Mouse (Mus musculus) Patski (cell line): ENCODE data around the gene A3galt2. TPM values are rescaled to one million over a fixed set of nuclear protein-coding genes. Genes with fewer than 3 reads are reported as not detected.

Source experiments
- ATAC-seq: fragments of 100-300 bp; one replicate; pipeline ENCODE4 v1.8.0; 2021
- CTCF ChIA-PET: fragments of 350-600 bp; sonication (Branson Sonifier 250); formaldehyde crosslinking; loops from one replicate; lab custom pipeline; 2022; ENCODE audit warnings: inconsistent platforms; lab: Charles Lee
- POLR2A ChIA-PET: fragments of 350-600 bp; sonication (Branson Sonifier 250); formaldehyde crosslinking; loops from one replicate; lab custom pipeline; 2022; ENCODE audit warnings: antibody characterized with exemption, inconsistent platforms; lab: Charles Lee
- DNase-seq: peaks from one replicate; pipeline ENCODE4 v3.0.0-alpha.2; 2011; ENCODE audit warnings: low read depth, low spot score
- H3K27me3 ChIP-seq: fragments of 371-371 bp; one replicate; pipeline ENCODE4 v1.5.1; 2021
- CTCF ChIP-seq: fragments of 100-300 bp; IDR thresholded peaks from one replicate; pipeline ENCODE4 v1.5.1; 2021
- in situ Hi-C: fragments of 300-500 bp; cut with MboI; formaldehyde crosslinking; loops from 3 replicates; pipeline ENCODE4 v1.11.1; 2018; ENCODE audit warnings: low pct_unique_long_range_greater_than_20kb, mixed read lengths
- polyA plus RNA-seq: library from polyadenylated mRNA; unstranded; gene quantifications from one replicate; pipeline ENCODE4 v1.2.3, GENCODE M21; 2021

The A3galt2 gene
- polyA plus RNA-seq, 1 experiment from 2014 or later = 0.04 TPM

GRCm38 (mm10) chr4:128712941-128713340, 42.2 kb upstream of the A3galt2 start:
- ChIA-PET POLR2A (interaction anchor here (0.7 kb wide), 1 partner anchor 129 kb away, joined by 4 read pairs; no protein-coding TSS in a partner anchor), CTCF (no interaction called here)
- in situ Hi-C loops = loop anchor here (5.0 kb wide), 3 partner anchors 64 to 144 kb away; partner anchors contain the start of gene Zscan20
- no peak for ATAC-seq
- no peak for TF ChIP-seq CTCF
- no peaks in the 10 kb centered on the region for H3K27me3 ChIP-seq
- DNase-seq = no peak

DNA sequence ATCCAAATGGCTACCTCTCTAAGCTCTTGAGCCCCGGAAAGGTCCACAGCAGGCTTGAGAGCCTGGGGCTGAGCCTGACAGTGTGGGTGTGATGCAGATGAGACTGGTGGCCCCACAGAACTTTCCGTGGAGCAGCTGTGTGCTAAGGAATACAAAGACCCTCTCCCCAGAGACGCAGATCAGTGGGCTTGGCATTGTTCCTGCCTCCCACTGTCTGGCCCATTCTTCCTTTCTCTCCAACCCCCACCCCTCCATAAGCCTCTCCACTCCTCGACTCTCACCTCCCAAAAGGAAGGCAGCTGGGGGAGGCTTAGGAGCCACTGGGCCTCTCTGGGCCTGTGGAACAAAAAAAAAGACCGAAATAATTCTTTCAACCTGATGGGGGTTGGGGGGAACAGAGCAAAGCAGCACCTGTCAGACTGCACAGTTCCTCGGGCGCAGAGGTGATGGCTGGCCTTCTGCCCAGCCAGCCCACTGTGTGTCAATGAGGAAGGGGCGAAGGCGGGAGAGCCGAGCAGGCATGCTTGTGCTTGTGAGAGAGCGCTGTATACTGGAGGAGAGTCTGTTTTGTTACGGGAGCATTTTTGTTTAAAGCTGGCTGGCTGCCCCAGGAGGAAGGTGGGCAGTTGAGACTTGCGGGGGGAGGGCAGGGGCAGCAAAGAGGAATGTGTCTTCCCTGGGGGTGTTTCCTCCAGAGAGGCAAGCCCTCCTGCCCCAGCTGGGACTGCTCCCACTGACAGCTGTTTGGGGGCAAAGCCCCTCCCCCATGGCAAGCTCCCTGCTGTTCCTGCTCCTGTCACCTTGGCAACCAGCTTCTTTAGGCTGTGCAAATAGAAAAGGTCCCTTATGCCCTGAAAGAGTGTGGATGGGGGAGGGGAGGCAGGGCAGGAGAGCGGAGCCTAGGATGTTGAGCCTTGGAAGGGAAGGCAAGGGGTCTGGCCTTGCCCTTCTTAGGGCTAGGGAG, 39.6 kb upstream of the A3galt2 start:
- POLR2A ChIA-PET = interaction anchor here (1.2 kb wide), 1 partner anchor 12 kb away, joined by 8 read pairs; no protein-coding TSS in a partner anchor
- DNase-seq (no peak), ATAC-seq (no peak)
- in situ Hi-C loops = no loop called here
- TF ChIP-seq CTCF = no peak
- H3K27me3 ChIP-seq = no peaks in the 10 kb centered on the region
- CTCF ChIA-PET = interaction anchor here (0.7 kb wide), 1 partner anchor 15 kb away, joined by 3 read pairs; no protein-coding TSS in a partner anchor

DNA sequence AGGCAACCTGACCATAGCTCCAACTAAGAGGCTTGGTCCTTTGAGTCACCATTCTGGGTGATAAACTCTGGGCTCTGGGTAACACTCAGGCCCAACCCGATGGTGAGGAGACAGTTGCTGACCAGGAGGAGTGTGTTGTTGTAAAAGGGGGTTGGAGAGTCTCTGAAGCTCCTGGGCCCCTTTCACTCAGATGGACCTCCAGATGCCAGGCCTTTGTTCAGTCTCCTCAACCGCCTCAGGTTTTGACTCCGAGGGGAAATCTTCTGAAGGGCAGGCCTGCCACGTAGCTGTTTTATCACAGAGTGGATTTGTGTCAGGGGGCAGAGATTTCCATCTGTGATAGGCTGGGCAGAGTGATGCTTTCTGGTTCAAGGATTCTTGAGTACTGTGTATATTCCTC, 38.9 kb upstream of the A3galt2 start:
- DNase-seq (no peak), ATAC-seq (no peak)
- ChIA-PET POLR2A (interaction anchor here (1.2 kb wide), 1 partner anchor 11 kb away, joined by 8 read pairs; no protein-coding TSS in a partner anchor), CTCF (interaction anchor here (0.7 kb wide), 1 partner anchor 16 kb away, joined by 3 read pairs; no protein-coding TSS in a partner anchor)
- no peaks in the 10 kb centered on the region for H3K27me3 ChIP-seq
- in situ Hi-C loops = no loop called here
- TF ChIP-seq CTCF = no peak

- POLR2A ChIA-PET = interaction anchor here (1.2 kb wide), 1 partner anchor 11 kb away, joined by 8 read pairs; no protein-coding TSS in a partner anchor
These were observed 38.4 kb upstream of the A3galt2 start for GRCm38 (mm10) chr4:128716731-128717130.

DNA sequence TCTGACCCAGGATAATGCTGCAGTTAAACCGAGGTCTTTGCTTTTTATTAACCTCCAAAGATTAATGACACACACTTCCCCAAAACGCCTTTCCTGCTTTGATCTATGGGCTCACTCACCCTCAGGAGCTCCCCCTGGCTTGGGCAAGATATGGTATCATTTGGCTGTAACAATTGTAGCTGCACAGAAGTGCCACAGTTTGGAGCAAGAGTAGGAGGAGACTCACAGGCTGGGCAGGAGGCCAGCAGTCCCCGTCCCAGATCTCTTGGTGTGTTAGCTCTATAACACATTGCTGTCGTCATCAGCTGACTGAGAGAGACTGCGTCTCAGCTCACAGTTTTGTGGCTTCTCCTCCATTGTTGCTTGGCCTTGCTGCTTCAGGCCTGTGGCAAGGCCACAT, 35.1 kb upstream of the A3galt2 start:
- CTCF ChIA-PET = interaction anchor here (1.4 kb wide), 1 partner anchor 9 kb away, joined by 3 read pairs; no protein-coding TSS in a partner anchor
- POLR2A ChIA-PET = no interaction called here
- H3K27me3 ChIP-seq = no peaks in the 10 kb centered on the region
- ATAC-seq = no peak
- DNase-seq = no peak
- in situ Hi-C loops = no loop called here
- no peak for TF ChIP-seq CTCF

More at GRCm38 (mm10) chr4:128716731-128717130, 38.4 kb upstream of the A3galt2 start:
- CTCF ChIA-PET = interaction anchor here (0.7 kb wide), 1 partner anchor 16 kb away, joined by 3 read pairs; no protein-coding TSS in a partner anchor
- DNase-seq = no peak
- in situ Hi-C loops = no loop called here
- no peaks in the 10 kb centered on the region for H3K27me3 ChIP-seq
- no peak for ATAC-seq
- no peak for TF ChIP-seq CTCF

DNA sequence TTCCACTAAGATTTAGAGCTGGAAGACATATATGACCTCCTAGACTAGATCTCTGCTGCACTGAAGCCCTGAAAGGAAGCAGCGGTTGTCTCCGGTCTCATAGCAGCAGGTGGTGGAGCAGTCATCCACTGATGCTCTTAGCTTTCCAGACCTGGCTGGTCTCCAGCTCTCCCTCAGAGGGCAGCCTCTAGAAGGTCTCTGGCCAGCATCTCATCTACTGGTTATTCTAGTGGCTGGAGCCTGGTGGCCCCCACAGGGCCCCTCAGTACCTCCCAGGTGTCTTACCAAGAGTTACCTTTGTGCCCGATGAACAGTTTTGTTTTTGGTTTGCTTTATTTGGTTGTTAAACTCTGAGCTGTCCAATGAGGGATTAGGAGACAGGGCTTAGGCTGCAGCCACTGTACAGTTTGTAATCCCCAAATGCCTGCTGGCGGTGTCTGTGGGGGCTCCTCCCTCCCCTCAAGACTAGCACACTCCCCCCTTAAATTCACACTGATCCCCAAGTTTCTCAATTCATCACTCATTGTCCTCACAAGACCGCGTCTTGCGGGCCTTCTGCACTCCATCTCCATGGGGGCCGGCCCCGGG, 34.0 kb upstream of the A3galt2 start:
- DNase-seq (no peak), ATAC-seq (no peak)
- POLR2A ChIA-PET = no interaction called here
- CTCF ChIA-PET = interaction anchor here (0.6 to 1.4 kb wide), 4 partner anchors 10 to 1828 kb away, joined by 3 to 4 read pairs (median 4); no protein-coding TSS in a partner anchor
- TF ChIP-seq CTCF = no peak
- H3K27me3 ChIP-seq = no peaks in the 10 kb centered on the region
- in situ Hi-C loops = no loop called here

DNA sequence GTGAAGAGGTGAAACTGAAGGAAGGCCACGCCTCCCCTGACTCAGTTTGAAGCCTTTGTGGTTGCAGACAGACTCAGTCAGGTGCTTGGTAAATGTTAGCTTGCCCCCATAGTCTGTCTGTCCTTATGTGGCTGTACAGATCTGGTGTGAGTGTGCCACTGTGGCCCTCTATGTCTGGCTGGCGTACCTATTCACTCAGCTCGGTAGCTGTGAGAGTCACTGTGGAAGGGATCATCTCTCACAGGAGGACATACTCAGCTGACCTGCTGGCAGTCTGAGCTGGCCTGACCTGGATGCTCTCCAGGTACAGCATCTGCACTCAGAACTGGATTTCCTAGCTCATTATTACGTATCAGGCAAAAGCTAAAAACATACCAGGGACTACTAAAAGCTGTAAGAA, 33.4 kb upstream of the A3galt2 start:
- POLR2A ChIA-PET = no interaction called here
- CTCF ChIA-PET = interaction anchor here (0.6 to 1.4 kb wide), 4 partner anchors 10 to 1827 kb away, joined by 3 to 4 read pairs (median 4); no protein-coding TSS in a partner anchor
- no peaks in the 10 kb centered on the region for H3K27me3 ChIP-seq
- ATAC-seq = no peak
- in situ Hi-C loops = no loop called here
- DNase-seq = no peak
- TF ChIP-seq CTCF = no peak

DNA sequence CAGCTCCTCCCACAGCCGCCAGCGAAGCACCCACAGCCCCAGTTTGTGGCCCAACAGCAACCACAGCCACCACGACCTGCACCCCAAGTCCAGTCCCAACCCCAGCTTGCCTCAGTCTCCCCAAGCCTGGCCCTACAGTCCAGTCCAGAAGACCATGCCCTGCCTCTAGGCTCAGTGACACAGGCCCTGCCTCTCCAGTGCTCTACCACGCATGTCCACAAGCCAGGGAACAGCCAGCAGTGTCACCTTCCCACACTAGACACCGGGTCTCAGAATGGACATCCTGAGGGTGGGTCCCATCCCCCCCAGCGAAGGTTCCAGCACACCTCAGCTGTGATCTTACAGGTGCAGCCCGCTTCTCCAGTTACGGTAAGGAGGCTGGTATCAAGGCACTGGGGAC, 32.2 kb upstream of the A3galt2 start:
- TF ChIP-seq CTCF = no peak
- in situ Hi-C loops = no loop called here

GRCm38 (mm10) chr4:128723431-128723830, 31.7 kb upstream of the A3galt2 start:
- no peak for ATAC-seq
- TF ChIP-seq CTCF = no peak
- ChIA-PET POLR2A (interaction anchor here (1.2 kb wide), 1 partner anchor 11 kb away, joined by 3 read pairs; no protein-coding TSS in a partner anchor), CTCF (interaction anchor here (2.3 kb wide), 1 partner anchor 11 kb away, joined by 5 read pairs; no protein-coding TSS in a partner anchor)
- in situ Hi-C loops = no loop called here
- no peak for DNase-seq
- H3K27me3 ChIP-seq = no peaks in the 10 kb centered on the region

More for the DNA sequence above, 32.2 kb upstream of the A3galt2 start:
- no peak for DNase-seq
- no peak for ATAC-seq
- no peaks in the 10 kb centered on the region for H3K27me3 ChIP-seq
- CTCF ChIA-PET = interaction anchor here (2.3 kb wide), 1 partner anchor 11 kb away, joined by 5 read pairs; no protein-coding TSS in a partner anchor
- POLR2A ChIA-PET = no interaction called here

DNA sequence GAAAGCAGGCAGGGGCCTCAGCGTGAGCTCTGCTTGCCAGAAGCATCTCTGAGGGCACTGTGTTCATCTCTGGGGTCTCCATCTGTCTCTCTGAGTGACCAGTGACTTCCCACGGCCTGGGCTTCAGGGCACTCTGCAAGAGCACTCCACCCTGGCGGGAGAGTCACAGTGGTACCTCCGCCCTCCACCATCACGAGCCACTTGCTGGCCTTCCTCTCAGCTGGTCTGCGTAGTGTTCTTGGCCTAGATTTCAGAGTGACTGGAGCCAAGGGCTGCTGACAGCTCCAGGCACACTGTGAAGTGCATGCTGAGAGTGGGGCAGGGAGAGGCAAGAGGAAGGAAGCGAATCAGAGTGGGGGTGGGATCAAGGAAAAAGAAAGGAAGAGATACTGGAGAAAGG, 31.1 kb upstream of the A3galt2 start:
- in situ Hi-C loops = no loop called here
- no peak for TF ChIP-seq CTCF
- H3K27me3 ChIP-seq = no peaks in the 10 kb centered on the region
- ChIA-PET CTCF (interaction anchor here (2.3 kb wide), 1 partner anchor 10 kb away, joined by 5 read pairs; no protein-coding TSS in a partner anchor), POLR2A (interaction anchor here (1.2 kb wide), 1 partner anchor 12 kb away, joined by 3 read pairs; no protein-coding TSS in a partner anchor)
- DNase-seq (no peak), ATAC-seq (no peak)
